Mouse (Mus musculus): ENCODE data around the gene Cox17.
"Not testable (repeated sequence)": the region's sequence is repeated elsewhere in the genome, so short reads cannot be mapped to it uniquely, and the experiment has no call there.

Gene Cox17

DNA sequence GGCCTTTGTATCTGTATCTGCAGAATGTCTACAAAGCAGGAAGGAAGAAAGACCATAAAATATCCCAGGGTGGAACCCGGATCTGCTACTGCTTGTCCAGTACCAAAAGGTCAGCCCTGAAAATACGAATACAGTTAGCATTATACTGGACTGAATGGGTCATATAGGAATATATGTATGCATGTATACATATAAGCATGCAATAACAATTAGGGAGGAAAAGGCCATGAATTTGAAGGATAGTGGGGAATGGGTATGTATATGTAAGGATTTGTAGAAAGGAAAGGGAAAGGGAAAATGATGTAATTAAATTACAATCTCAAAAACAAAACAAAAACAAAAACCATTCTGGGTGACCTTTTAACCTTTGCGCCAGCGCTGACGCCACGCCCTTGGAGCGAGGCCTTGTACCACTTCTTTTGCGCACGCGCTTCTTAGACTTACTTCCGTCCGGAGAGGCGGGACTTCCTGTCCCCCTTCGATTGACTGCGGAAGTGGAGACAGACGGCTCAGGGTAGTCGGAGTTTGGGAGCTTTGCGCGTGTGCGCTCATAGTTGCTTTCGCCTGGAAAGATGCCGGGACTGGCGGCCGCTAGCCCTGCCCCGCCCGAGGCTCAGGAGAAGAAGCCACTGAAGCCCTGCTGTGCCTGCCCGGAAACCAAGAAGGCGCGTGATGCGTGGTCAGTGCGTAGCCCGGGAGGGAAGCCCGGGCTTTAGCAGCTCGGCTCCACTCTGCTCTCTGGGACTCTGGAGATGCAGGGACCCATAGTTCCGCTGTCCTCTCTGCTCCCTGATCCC is at the start of gene Cox17, which contains the start of gene Gm21987:
TSS of gene Cox17 (plus strand) at position 463 of the 797 bp plus-strand sequence.
TSS of gene Gm21987 (plus strand) at position 512 of the 797 bp plus-strand sequence.
- peak; percentile 96 for DNase-seq (ENCODE audit: low read depth, low spot score)

DNA sequence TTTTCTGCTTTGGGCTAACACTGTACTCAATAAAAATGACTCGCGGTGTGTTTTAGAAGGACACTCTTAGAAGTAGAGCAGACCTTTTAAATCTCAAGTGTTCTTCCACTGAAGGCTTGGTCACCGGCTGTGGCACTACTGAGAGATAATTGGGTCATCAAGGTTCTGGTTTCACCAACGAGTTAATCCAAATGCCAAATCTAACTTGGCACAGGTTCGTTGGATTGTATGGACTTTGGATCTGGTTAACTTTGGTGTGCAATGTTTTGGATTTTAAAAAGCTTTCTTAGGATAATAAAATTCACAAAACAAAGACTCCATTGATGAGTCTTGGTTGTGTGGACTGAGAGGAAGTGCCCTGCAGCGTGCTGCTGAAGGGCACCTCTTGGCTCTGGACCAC is 48.4 kb upstream of the Cox17 start:
- no peak for DNase-seq (ENCODE audit: low read depth, low spot score)

DNA sequence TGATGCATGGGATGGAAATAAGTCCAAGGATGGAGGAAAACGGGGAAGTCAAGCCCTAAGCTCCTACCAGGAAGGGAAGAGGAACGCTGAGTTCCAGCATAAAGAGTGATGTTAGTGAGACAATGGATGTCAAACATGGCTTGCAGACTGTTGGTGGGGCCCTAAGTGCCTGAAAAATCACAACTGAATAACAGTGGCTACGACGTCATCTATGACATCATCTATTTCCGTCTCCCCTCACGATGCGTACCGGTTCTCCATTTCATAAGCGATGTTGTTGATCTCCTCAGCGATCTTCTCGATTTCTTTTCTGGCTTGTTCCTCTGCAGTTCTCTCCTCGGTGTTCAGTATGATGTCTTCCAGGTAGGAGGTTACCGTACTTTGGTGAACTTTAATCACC is 44.4 kb upstream of the Cox17 start:
- no peak for DNase-seq (ENCODE audit: low read depth, low spot score)

DNA sequence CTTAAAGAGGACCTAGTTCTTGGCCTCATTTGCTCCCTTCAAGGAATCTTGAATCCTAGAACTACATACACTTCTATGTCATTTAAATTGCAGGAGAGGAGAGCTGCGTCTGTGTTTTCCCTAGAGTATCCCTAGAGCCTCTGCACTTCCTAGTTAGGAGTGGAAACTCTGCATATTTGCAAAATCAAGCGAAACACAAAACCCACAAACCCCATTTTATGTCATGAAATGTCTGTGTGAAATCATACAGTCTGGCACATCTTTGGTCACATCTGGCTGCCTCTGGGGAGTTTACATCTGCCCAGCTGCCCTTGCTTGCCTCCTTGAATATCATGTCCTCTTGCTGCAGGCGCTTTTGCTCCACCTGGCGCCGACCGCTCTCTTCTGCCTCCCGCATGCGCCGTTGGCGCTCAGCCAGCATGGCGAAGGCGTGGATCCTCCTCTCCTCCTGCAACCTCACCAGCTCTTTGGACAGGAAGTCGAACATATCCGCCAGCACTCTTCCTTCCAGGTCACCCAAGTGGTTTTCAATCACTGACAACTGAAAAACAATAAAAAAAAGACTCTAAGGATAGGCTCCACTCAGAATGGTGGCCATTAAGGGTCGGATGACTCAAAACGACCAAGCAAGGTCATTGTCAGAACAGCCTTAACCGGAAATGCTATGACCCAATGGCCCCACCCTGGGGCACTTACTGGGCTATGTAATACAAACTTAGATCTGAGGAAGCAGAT is 42.2 kb upstream of the Cox17 start:
- DNase-seq (ENCODE audit: low read depth, low spot score): no peak

DNA sequence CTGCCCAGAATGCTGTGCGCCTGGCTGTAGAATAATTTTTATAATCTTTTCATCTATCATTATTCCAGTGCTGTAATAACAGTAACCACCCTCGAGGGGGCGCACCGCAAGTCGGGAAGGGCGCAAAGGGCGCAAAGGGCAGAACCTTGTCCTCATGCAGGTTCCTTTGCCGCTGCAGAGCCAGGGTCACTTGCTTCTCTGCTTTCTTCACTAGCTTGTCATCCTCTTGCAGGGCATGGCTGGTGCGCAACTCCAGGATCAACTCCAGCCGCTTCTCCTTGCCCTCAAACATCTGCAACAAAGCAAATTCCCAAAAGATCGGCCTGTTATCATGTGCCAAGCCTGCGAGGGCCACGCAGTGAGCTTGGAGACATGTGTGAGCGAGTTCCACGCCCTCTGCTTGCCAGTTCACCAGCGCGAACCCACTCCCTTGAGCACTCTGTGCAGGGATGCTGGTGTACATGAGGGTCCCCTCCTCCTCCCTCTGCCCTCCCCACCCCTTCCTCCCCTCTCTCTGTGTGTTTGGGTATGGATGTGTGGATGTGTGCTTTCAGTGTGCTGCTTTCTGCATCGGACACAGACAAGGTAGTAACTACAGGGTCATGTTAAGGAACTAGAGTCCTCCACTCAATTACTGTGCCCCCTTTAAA is 40.1 kb upstream of the Cox17 start:
- peak; percentile 25 for DNase-seq (ENCODE audit: low read depth, low spot score)

DNA sequence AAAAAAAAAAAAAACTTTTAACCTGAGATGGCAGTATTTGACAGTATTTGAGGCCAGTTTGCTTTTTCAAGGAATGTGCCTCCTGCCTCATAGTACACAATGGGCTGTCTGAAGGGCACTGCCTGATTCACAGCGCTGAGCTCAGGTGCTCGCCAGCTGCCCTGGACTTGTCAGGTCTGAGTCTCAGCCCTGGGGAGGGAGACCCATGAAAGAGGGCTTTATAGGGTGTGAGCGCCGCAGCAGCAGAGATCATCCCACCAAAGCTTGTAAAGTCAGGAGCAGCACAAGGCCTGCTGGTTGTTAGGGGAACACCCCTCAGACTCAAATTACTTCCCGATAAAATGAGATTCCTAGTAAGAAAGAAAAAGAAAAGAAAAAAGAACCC is 39.6 kb upstream of the Cox17 start:
- no peak for DNase-seq (ENCODE audit: low read depth, low spot score)

DNA sequence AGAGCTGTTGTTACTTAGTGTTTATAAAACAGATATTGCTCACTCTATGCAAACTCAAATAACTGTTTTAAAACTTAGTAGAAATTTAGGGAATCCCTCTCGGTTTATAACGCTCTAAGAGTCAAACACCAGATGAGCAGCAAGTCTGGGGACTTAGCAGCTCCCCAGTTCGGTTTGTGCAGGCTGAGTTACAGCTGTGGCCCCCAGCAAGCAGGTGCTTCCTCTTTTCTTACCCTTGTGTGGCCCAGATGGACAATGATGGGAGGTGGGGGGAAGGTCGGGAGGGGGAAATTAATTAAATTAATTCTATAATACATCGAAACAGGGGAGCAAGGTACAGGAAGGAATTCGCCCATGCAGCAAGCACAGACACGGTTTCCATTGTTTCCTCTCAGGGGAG is 39.1 kb upstream of the Cox17 start:
- DNase-seq (ENCODE audit: low read depth, low spot score): no peak

DNA sequence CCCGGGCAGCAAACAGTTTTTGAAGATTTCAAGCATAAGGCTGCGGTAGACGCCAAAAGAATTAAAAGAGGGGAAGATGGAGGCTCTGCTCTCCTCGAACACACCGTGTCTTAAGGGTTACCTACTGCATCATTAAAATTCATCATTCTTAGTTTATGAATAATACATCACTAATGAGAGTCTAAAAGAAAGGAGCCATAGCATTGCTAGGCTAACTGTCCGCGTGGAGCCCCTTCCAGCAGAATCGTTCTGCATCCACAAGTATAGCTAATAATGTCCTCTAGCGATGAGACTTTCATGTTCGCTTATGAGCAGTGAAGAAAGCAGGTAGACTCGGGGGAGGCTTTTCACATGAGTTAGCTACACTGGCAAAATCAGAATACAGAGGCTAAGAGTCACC is 38.6 kb upstream of the Cox17 start:
- no peak for DNase-seq (ENCODE audit: low read depth, low spot score)

DNA sequence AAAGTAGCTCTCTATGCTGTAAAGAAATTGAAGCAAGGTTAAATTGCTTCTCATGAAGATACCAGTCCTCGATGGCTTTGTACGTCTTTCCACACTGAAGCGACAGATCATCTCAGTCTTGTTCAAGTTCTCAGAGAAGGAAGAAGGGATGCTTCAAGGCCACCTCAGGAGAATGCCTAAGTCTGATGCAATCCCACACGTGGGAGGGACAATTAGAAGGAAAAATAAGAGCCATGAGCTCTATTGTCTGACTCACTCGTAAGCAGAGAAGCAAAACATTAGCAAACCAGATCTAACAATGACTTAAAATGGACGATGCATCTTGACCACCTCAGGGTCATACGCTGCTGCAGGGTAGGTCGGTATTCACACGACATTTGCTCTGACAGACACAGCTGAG is 28.3 kb upstream of the Cox17 start:
- DNase-seq (ENCODE audit: low read depth, low spot score): no peak

DNA sequence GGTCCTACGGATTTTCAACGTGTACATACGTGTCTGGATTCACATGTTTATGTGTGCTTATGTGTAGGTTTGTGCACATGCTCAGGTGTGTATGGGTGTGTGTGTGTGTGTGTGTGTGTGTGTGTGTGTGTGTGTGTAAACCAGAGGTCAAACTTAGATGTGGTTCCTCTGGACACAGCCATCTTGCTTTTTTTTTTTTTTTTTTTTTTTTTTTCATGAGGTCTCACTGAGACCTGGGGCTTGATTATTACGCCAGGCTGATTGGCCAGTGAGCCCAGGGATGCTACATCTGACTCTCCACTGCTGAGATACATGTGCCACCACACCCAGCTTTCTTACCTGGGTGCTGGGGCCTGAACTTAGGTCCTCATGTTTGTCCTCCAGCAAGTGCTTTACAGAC is 27.7 kb upstream of the Cox17 start:
- DNase-seq (ENCODE audit: low read depth, low spot score): no peak

DNA sequence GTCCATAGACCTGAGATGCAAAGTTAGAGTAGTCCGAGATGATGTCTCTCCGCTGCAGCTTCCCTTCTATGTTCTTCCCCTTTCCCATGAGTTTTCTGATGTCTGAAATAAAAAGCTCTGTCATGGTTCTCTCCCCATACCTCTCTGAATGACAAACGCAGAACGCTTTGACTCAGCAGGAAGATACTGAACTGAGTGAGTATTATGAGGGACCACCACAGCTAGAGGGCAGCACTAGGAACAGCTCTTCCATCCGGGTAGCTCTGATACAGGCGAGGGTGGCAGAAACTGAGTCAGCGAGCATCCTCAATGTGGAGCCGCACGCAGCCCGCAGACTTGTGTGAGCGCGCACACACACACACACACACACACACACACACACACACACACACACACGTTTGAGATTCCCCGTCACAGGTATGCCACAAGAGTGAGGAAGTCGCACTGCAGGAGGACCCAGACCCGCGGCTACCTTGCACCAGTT is 25.3 kb upstream of the Cox17 start:
- DNase-seq (ENCODE audit: low read depth, low spot score): peak; percentile 78

DNA sequence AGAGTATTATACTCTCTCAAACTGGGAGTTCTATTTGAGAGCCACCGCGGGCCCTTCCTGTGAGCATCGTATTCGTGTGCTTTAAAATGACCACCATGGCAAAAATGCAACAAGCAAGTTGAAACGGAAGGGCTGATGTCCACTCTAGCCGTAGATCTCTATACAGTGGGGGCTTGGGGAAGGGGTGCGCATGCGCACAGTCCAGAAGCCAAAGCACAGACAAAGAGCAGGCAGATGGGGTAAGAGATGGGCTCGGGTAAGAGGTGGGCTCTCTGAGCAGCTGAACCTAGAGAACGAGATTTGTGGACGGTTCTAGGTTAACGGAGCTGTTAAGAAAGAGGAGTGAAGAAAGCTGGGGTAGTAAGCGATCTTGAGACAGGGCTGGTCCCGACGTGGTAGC is 22.5 kb upstream of the Cox17 start:
- no peak for DNase-seq (ENCODE audit: low read depth, low spot score)

DNA sequence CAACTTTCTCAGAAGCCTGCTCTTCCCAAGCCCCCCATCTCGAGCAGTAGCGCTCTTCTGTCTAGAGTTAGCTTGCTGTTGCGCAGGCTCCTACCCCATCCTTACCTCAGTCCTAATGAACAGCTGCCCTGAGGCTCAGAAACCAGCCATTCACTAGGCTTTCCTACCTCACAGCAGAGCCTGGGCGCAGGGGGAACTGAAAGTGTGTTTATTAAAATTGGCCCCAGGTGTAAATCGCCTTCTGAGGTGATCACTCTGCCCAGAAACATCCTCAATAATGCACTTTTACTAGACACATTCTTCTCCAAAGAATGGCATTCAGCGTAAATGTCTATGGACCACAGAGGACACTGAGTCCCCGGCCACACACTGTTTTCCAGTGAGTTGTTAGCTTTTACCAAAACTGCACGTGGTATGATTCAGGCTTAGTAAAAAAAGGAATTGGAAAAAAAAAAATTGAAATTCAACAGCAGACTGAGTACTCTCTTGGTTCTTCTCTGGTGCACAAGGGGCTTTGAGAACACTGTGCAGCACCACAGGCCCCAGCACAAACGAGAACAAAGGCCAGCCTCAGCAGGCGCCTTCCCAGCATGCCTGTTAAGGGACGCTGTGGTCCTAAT is 19.9 kb upstream of the Cox17 start:
- no peak for DNase-seq (ENCODE audit: low read depth, low spot score)

DNA sequence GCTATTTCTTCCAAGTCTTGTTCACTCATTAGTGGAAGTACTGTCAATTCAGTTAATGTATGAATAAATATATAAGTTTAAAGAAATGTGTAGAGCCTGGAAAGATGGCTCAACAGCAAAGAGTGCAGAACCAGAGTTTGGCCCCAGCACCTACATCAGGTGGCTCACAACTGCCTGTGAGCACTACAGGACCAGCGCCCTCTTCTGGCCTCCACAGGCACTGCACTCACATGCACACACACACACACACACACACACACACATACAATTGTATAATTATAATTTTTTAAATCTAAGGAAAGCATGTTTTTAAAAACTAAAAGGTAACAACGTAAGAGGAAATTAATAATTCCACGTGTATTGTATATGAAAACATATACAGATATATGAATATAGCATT is 17.5 kb upstream of the Cox17 start:
- DNase-seq (ENCODE audit: low read depth, low spot score): peak; percentile 25

DNA sequence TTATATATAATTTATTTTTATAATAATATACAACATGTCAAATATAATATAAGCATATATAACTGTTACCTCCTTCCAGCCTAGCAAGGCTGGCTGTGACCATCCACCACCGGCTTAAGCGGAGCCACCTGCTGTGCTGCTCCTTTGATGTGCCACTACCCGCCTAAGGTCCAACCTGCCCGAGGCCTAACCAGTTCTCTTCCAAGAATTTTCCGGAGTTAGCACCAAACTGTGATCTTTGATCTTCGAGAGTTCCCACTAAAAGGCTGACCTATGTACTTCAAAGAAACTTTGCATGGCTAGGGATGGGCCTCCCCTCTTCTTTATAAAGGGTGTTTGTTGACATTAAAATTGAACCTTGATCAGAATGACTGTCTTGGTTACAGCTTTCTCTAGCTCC is 12.4 kb upstream of the Cox17 start:
- DNase-seq (ENCODE audit: low read depth, low spot score): no peak

DNA sequence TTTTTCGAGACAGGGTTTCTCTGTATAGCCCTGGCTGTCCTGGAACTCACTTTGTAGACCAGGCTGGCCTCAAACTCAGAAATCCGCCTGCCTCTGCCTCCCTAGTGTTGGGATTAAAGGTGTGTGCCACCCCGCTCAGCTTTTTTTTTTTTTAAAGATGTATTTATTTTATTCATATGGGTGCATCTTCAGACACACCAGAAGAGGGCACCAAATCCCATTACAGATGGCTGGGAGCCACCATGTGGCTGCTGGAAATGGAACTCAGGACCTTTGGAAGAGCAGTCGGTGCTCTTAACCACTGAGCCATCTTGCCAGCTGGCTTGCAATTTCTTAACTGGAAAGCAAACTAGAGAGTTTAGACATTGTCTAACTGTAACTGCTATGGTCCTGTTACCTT is 8.7 kb upstream of the Cox17 start:
- not testable (repeated sequence) for DNase-seq (ENCODE audit: low read depth, low spot score)

DNA sequence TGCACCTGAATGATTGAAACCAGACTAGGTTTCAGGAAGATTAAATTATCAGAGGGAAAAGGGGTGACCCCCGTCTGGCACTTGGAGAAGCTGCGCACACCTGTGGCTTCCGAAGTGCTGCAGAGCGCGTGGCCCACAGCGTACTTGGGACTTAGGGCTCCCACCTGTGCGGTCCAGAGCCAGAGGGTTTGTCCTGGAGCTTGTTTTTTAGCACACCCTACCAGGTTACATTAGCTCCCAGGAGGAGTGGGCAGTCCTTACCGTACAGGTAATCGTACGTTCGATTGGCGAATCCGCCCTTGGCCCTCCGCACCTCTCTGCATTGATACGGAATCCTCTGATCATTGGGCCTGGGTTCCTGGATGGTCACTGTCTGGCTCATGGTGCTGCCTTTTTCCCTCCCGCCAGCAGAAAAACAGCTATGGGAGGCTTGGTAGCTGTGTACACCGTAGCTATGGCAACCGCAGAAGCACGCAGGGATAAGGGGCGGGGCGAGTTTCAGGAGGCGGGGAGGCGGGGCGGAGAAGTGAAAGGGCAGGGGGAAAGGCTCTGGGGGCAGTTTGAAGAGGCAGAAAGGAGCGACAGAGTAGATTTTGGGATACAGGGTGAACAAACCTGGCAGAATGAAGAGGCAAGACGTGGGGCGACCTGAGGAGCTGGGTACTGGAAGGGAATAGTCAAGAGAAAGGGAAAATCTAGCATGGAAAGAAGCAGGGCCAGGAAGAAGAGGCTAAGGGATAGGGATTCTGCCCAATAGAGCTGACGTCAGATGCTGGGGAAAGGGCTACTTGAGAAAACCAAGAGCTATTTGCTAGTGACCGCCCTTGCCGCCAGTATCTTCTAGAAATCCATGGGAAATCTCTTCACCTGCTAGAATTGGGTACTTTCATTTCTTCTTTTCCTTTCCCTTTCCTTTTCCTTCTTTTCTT is 5.1 kb upstream of the Cox17 start, which contains the start of gene Maats1:
TSS of gene Maats1 (minus strand) at position 748 of the 929 bp plus-strand sequence.
- DNase-seq (ENCODE audit: low read depth, low spot score): peak; percentile 73

DNA sequence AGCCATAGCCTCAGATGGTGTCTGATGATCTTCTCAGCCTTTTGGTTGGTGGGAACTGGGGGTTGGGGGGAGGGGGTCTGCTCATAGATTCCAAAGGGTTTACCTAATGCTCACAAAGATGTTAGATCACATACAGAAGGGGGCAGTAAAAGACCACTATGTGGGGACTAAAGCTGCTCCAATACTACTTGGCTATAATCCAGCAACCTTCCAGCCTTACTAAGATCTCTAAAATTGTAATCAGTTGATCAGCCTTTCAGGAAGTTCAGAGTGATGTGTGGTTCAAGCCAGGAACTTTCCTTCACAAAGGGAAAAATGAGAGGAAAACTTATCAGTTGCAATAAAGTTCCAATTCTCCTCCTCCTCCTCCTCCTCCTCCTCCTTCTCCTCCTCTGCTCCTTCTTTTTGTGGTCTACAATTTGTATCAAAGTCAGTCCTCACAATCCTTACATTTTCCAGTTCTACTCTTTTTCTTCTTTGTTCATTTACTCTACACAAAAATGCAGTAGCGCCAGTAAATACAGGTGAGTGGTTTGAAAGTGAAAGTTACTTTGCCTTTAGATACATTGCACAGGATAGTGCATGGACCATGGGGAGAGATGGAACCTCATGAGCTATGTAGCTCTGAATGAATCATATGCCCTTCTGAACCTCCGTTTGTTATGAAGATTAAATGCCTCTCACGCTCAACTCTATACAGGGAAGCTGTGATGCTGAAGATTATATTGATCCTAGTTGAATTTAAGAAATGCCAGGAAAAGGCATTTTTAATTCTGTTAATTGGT is 1.7 kb upstream of the Cox17 start:
- peak; percentile 63 for DNase-seq (ENCODE audit: low read depth, low spot score)

DNA sequence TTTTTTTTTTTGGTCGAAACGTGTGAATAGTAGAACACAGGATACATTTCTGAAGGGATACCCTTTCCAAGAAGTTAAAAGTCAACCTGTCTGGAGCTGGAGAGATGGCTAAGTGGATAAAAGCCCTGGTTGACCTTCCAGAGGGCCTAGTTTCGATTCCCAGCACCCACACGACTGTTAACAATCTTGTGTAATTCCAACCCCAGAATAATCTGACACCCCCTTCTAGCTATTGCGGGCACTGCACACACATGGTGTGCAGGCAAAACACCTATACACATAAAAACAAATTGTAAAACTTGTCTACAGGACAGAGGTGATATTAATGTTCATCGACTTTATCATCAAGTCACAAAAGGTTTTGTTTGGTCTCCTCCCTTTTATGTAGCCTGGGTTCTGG is 797 bp downstream of the Cox17 start:
- no peak for DNase-seq (ENCODE audit: low read depth, low spot score)

DNA sequence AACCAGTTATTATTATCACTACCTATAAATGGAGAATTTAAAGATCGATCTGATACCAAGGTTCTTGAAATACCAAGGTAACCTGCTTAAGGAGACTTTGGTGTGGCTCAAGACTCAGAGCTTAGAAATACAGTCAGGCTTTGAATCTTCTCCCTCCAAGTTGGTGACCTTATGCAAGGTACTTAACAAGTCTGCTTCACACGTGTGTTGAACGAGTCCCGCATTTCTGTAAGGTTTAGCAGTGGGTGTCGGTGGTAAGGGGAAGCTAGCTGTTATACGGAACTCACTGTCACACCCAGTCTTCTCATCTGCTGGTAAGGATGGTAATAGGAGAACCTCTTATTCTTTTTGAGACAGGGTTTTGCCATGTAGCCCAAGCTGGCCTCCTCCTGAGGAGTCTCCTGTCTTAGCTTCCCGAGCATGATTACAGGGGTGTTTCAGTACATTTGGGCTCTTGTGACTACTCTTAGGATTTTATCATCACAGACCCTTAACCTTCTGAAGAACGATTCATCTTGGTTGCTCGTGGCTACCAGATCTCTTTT is 1.5 kb downstream of the Cox17 start:
- no peak for DNase-seq (ENCODE audit: low read depth, low spot score)

Data from CD4-positive, CD25-positive, alpha-beta regulatory T cell, adult 2 months (primary cell).